ENCODE assay signal across 30 mouse cellular contexts in genomic region chr13:98928908-98929307, GRCm38 (mm10). TPM values are rescaled to one million over a fixed set of nuclear protein-coding genes. Genes with fewer than 3 reads are reported as not detected.
DNase-seq lines count a peak whose midpoint lies in the region; ATAC-seq and TF ChIP-seq lines count a peak whose summit lies in the region.
"Had no signal": no experiment of that assay in that cellular context is flagged by ENCODE, and none has a peak within 500 bp of the region (broad histone marks: within the 10 kb centered on the region; RNA-seq: fewer than 3 reads in every experiment).

No protein-coding gene starts in this region.

- TF ChIP-seq EP300 in CH12.LX (IDR thresholded peaks at IDR 0.05; ENCODE audit: low read length) (no peak), MEL (IDR thresholded peaks at IDR 0.05; ENCODE audit: low read depth in 1 of 2, low read length in 2 of 2) (no peak)

- H3K36me3 ChIP-seq in CH12.LX (replicated peaks in 1 of 2; ENCODE audit: control insufficient read depth in 1 of 2, insufficient read depth in 1 of 2, low read length in 1 of 2) (peaks cover 0 to 2% of the 10 kb centered on the region in 2 experiments), MEL (ENCODE audit: control insufficient read depth in 1 of 2, insufficient read depth in 2 of 2, low read length in 2 of 2) (peaks cover 0 to 4% of the 10 kb centered on the region in 2 experiments; a peak in 2 of 4 replicates)
- no peaks in the 10 kb centered on the region for H3K36me3 ChIP-seq in liver, embryonic 11.5 days (ENCODE audit: control insufficient read depth, insufficient read depth, low read length)
- H3K36me3 ChIP-seq: embryonic facial prominence, embryonic 15.5 days had no signal

- WGBS in liver, embryonic 11.5 days: 89% methylated on average over 2 of the region's 2 CpGs

- no peak overlapping the region for H3K27ac ChIP-seq in CH12.LX (ENCODE audit: insufficient read depth, low read depth)
- no peak overlapping the region for H3K27ac ChIP-seq in MEL (ENCODE audit: control insufficient read depth, low read depth, low read length)
- H3K27ac ChIP-seq in liver, embryonic 11.5 days (ENCODE audit: low read depth, low read length): no peak overlapping the region
- H3K27ac ChIP-seq: embryonic facial prominence, embryonic 13.5 days; embryonic facial prominence, embryonic 15.5 days; forebrain, embryonic 10.5 days; forebrain, embryonic 12.5 days had no signal

- H3K9me3 ChIP-seq in CH12.LX (replicated peaks; ENCODE audit: low read length) (peaks cover 6% of the 10 kb centered on the region), MEL (replicated peaks; ENCODE audit: insufficient read depth, low read length) (no peaks in the 10 kb centered on the region)
- H3K9me3 ChIP-seq in liver, embryonic 11.5 days (ENCODE audit: control insufficient read depth, low read length): no peaks in the 10 kb centered on the region
- H3K9me3 ChIP-seq: embryonic facial prominence, embryonic 13.5 days; embryonic facial prominence, embryonic 15.5 days; forebrain, embryonic 10.5 days; forebrain, embryonic 12.5 days; G1E had no signal

- TF ChIP-seq CTCF in CH12.LX (conservative IDR thresholded peaks at IDR 0.05 in 1 of 2, IDR thresholded peaks at IDR 0.05 in 1 of 2; ENCODE audit: low read depth in 2 of 2, low read length in 2 of 2): no peak
- TF ChIP-seq CTCF in MEL (IDR thresholded peaks at IDR 0.05 in 2 of 3, conservative IDR thresholded peaks at IDR 0.05 in 1 of 3; ENCODE audit: control insufficient read depth in 1 of 3, insufficient read depth in 1 of 3, low read depth in 2 of 3, low read length in 3 of 3, poor library complexity in 1 of 3, severe bottlenecking in 1 of 3): no peak

- H3K9ac ChIP-seq in CH12.LX (ENCODE audit: insufficient read depth, low read depth) (no peak overlapping the region), MEL (ENCODE audit: control insufficient read depth, low read depth, low read length, poor library complexity, severe bottlenecking) (no peak overlapping the region)
- H3K9ac ChIP-seq in liver, embryonic 11.5 days (ENCODE audit: low read depth, low read length): no peak overlapping the region
- H3K9ac ChIP-seq: embryonic facial prominence, embryonic 13.5 days; embryonic facial prominence, embryonic 15.5 days; forebrain, embryonic 12.5 days had no signal

- ATAC-seq in hematopoietic stem cell, adult 5-6 weeks (replicated peaks in 1 of 2; ENCODE audit: insufficient read depth in 1 of 2, low FRiP score in 2 of 2, low TSS enrichment in 1 of 2, low read depth in 1 of 2, poor library complexity in 2 of 2, severe bottlenecking in 2 of 2): peak; percentile 22 to 63; a peak in 3 of 4 replicates
- ATAC-seq in megakaryocyte progenitor cell, adult 5-6 weeks (replicated peaks; ENCODE audit: poor library complexity): no peak
- ATAC-seq in liver, embryonic 11.5 days (replicated peaks; ENCODE audit: low FRiP score): no peak
- ATAC-seq: CD4-positive, CD25-positive, alpha-beta regulatory T cell, adult 4 months; forebrain, embryonic 14.5 days; forebrain, embryonic 16.5 days had no signal

- TF ChIP-seq RAD21 in CH12.LX (IDR thresholded peaks at IDR 0.05; ENCODE audit: low read depth, low read length) (no peak), MEL (IDR thresholded peaks at IDR 0.05; ENCODE audit: low read depth, low read length) (no peak)

- dilution Hi-C loops in CH12.LX (cut with MboI; ENCODE audit: extremely low pct_ligation_motif_present, extremely low pct_unique_long_range_greater_than_20kb, low sequenced_read_pairs): no loop called here

- peak; percentile 59 for DNase-seq in 416B (ENCODE audit: low read depth)
- no peak for DNase-seq in CH12.LX (ENCODE audit: extremely low read depth)
- DNase-seq in MEL (ENCODE audit: low read depth, low spot score): peak; percentile 19
- DNase-seq in gastrocnemius, postnatal 4 days (ENCODE audit: low spot score in 2 of 2): no peak
- no peak for DNase-seq in adrenal gland, adult 18-20 months (ENCODE audit: low spot score in 2 of 2)
- DNase-seq in liver, embryonic 11.5 days (ENCODE audit: low spot score): no peak
- DNase-seq: adrenal gland, adult 8-10 months; adrenal gland, postnatal 14 days; adrenal gland, postnatal 36 days; B cell, adult 2 months; cerebellum, adult 11 months; cerebellum, adult 18-20 months; cerebellum, adult 8-10 months; cerebellum, adult 9-11 months; cerebellum, postnatal 14 days; cerebellum, postnatal 36 days had no signal

- TF ChIP-seq POLR2A in CH12.LX (IDR thresholded peaks at IDR 0.05; ENCODE audit: low read depth, low read length) (no peak), MEL (IDR thresholded peaks at IDR 0.05; ENCODE audit: control insufficient read depth in 1 of 2, insufficient read depth in 1 of 2, low read depth in 1 of 2, low read length in 2 of 2, poor library complexity in 1 of 2) (no peak)

- peaks cover 11% of the 10 kb centered on the region for H3K79me2 ChIP-seq in CH12.LX (replicated peaks; ENCODE audit: control insufficient read depth, extremely low read depth, insufficient read depth, poor library complexity, severe bottlenecking)
- H3K79me2 ChIP-seq in MEL (ENCODE audit: control insufficient read depth, insufficient read depth, low read length, poor library complexity): peaks cover 19% of the 10 kb centered on the region

- no peak overlapping the region for H3K4me2 ChIP-seq in CH12.LX (ENCODE audit: insufficient read depth, low read depth, poor library complexity, severe bottlenecking)
- no peak overlapping the region for H3K4me2 ChIP-seq in liver, embryonic 11.5 days
- H3K4me2 ChIP-seq: embryonic facial prominence, embryonic 13.5 days; embryonic facial prominence, embryonic 15.5 days; forebrain, embryonic 12.5 days had no signal

- H3K4me3 ChIP-seq in CH12.LX (replicated peaks in 1 of 3; ENCODE audit: low read depth in 2 of 3, low read length in 2 of 3, poor library complexity in 1 of 3) (no peak overlapping the region), MEL (ENCODE audit: control insufficient read depth in 1 of 2, insufficient read depth in 1 of 2, low read depth in 2 of 2, low read length in 2 of 2) (no peak overlapping the region)
- no peak overlapping the region for H3K4me3 ChIP-seq in liver, embryonic 11.5 days (ENCODE audit: low read depth, low read length)
- H3K4me3 ChIP-seq: embryonic facial prominence, embryonic 13.5 days; embryonic facial prominence, embryonic 15.5 days; erythroblast, embryonic 14.5 days; forebrain, embryonic 10.5 days; forebrain, embryonic 12.5 days had no signal

- H3K4me1 ChIP-seq in CH12.LX (ENCODE audit: control insufficient read depth in 1 of 2, insufficient read depth in 2 of 2) (peaks cover 0 to 16% of the 10 kb centered on the region in 2 experiments; a peak in 2 of 4 replicates), MEL (ENCODE audit: control insufficient read depth in 1 of 2, insufficient read depth in 2 of 2, low read length in 2 of 2) (peaks cover 0 to 2% of the 10 kb centered on the region in 2 experiments; a peak in 2 of 4 replicates)
- peaks cover 8% of the 10 kb centered on the region; the same call in 1 of the 2 replicates for H3K4me1 ChIP-seq in liver, embryonic 11.5 days (replicated peaks; ENCODE audit: control insufficient read depth, insufficient read depth, low read length)

- H3K27me3 ChIP-seq in CH12.LX (replicated peaks): no peaks in the 10 kb centered on the region
- no peaks in the 10 kb centered on the region for H3K27me3 ChIP-seq in MEL (ENCODE audit: control insufficient read depth in 1 of 2, insufficient read depth in 2 of 2, low read length in 2 of 2)
- no peaks in the 10 kb centered on the region for H3K27me3 ChIP-seq in liver, embryonic 11.5 days (replicated peaks; ENCODE audit: control insufficient read depth, insufficient read depth, low read length)
- H3K27me3 ChIP-seq: embryonic facial prominence, embryonic 13.5 days; embryonic facial prominence, embryonic 15.5 days; forebrain, embryonic 12.5 days had no signal

- in situ Hi-C loops in CH12.LX (cut with MboI; ENCODE audit: low pct_ligation_motif_present, low pct_unique_long_range_greater_than_20kb, low sequenced_read_pairs): no loop called here

TF ChIP-seq in CH12.LX, 34 proteins besides CTCF, POLR2A, EP300 and RAD21 (continues in another document):
- TF ChIP-seq SMC3 (IDR thresholded peaks at IDR 0.05; ENCODE audit: low read depth, low read length) (no peak), ZNF384 (IDR thresholded peaks at IDR 0.05; ENCODE audit: low read depth, low read length) (peak; percentile 78), TBP (conservative IDR thresholded peaks at IDR 0.05; ENCODE audit: low read depth, low read length) (no peak), HCFC1 (IDR thresholded peaks at IDR 0.05; ENCODE audit: low read depth, low read length) (no peak)

TF ChIP-seq in MEL, 35 proteins besides CTCF, POLR2A, EP300 and RAD21:
- TF ChIP-seq MAZ (IDR thresholded peaks at IDR 0.05; ENCODE audit: low read depth, low read length): no peak
- TF ChIP-seq ZNF384 (IDR thresholded peaks at IDR 0.05; ENCODE audit: low read depth, low read length): peak; percentile 69

RNA-seq across cellular contexts. Expression of gene Tnpo1, which starts 2.7 kb away (rescaled TPM):
- total RNA-seq in CH12.LX (2012; rRNA removed): 93.6 and 111 TPM in 2 replicates
- 95.9 and 104 TPM in 2 replicates for total RNA-seq in CH12.LX (2014; rRNA removed)
- 90.7 and 105 TPM in 2 replicates for polyA plus RNA-seq in CH12.LX (2012; ENCODE audit: insufficient read length, low read depth)
- 123 and 131 TPM in 2 replicates for total RNA-seq in MEL (2012; rRNA removed)
- polyA plus RNA-seq in MEL (2012; ENCODE audit: insufficient read depth in 1 of 2, insufficient read length in 2 of 2, low read depth in 1 of 2, low replicate concordance in 2 of 2, missing spikeins in 1 of 2): 10 to 100 TPM; 48.0 to 89.6 TPM
- 125 and 145 TPM in 2 replicates for total RNA-seq in hematopoietic stem cell, adult 5-6 weeks (2017)
- 119 and 129 TPM in 2 replicates for total RNA-seq in megakaryocyte progenitor cell, adult 5-6 weeks (2015)
- total RNA-seq in megakaryocyte progenitor cell, adult 5-6 weeks (2017): 108 and 129 TPM in 2 replicates
- total RNA-seq in gastrocnemius, postnatal 4 days (2021): 10 to 100 TPM; 91.7 to 99.7 TPM
- total RNA-seq in adrenal gland, adult 18-20 months (2021): 100 to 1,000 TPM; 103 to 135 TPM
- polyA plus RNA-seq in liver, embryonic 11.5 days (2014; fragmentation: Nextera tagmentation; extraction: Ambion mirVana): 32.2 and 34.9 TPM in 2 replicates

RNA-seq across cellular contexts. Expression of gene 1700024P04Rik, which starts 55.5 kb away (rescaled TPM):
- total RNA-seq in CH12.LX (2012; rRNA removed) (not detected in 2 replicates), CH12.LX (2014; rRNA removed) (not detected in 2 replicates), MEL (2012; rRNA removed) (not detected in 2 replicates)
- polyA plus RNA-seq in CH12.LX (2012; ENCODE audit: insufficient read length, low read depth) (not detected in 2 replicates), MEL (2012; ENCODE audit: insufficient read depth in 1 of 2, insufficient read length in 2 of 2, low read depth in 1 of 2, low replicate concordance in 2 of 2, missing spikeins in 1 of 2) (not detected)
- not detected in 2 replicates for total RNA-seq in hematopoietic stem cell, adult 5-6 weeks (2017)
- total RNA-seq in megakaryocyte progenitor cell, adult 5-6 weeks (2015): not detected in 2 replicates
- not detected in 2 replicates for total RNA-seq in megakaryocyte progenitor cell, adult 5-6 weeks (2017)
- total RNA-seq in gastrocnemius, postnatal 4 days (2021): not detected
- total RNA-seq in adrenal gland, adult 18-20 months (2021): not detected
- polyA plus RNA-seq in liver, embryonic 11.5 days (2014; fragmentation: Nextera tagmentation; extraction: Ambion mirVana): not detected in 2 replicates
- total RNA-seq: adrenal gland, adult 8-10 months; adrenal gland, postnatal 14 days; adrenal gland, postnatal 36 days; G1E had no signal
- polyA plus RNA-seq: CD4-positive, CD25-positive, alpha-beta regulatory T cell, adult 4 months; cortical plate, adult 2 months; embryonic facial prominence, embryonic 11.5 days; embryonic facial prominence, embryonic 13.5 days; embryonic facial prominence, embryonic 15.5 days; erythroblast, embryonic 14.5 days; forebrain, embryonic 10.5 days; forebrain, embryonic 12.5 days; forebrain, embryonic 14.5 days; forebrain, embryonic 16.5 days; frontal cortex, adult 2 months; G1E had no signal

Comparison
In these comparisons a context has a peak if more than half of its experiments do, and no peak if none do; other contexts are left out.
1. DNase-seq: peak in 416B (single experiment) and MEL (single experiment); none in CH12.LX (single experiment), gastrocnemius, postnatal 4 days (0 of 2), adrenal gland, adult 18-20 months (0 of 2) and liver, embryonic 11.5 days (single experiment).
2. ATAC-seq: peak in hematopoietic stem cell, adult 5-6 weeks (2 of 2); none in megakaryocyte progenitor cell, adult 5-6 weeks (single experiment) and liver, embryonic 11.5 days (single experiment).